Mouse (Mus musculus) heart, embryonic 10.5 days (tissue): Measurements from ENCODE around the gene Arhgap27. TPM values are rescaled to one million over a fixed set of nuclear protein-coding genes. Genes with fewer than 3 reads are reported as not detected.

Experiments used
- DNase-seq: peaks from one replicate; pipeline ENCODE4 v3.0.0-alpha.2; 2017; ENCODE audit warnings: low spot score
- H3K27ac ChIP-seq: fragments of 300-500 bp; sonication (generic); 2 replicates; pipeline ENCODE4 v1.5.1; 2016; ENCODE audit warnings: mild to moderate bottlenecking
- H3K27me3 ChIP-seq: fragments of 300-500 bp; sonication (generic); 2 replicates; pipeline ENCODE4 v1.6.1; 2016; ENCODE audit warnings: mild to moderate bottlenecking; ENCODE audit not compliant: poor library complexity, insufficient read depth, severe bottlenecking
- H3K36me3 ChIP-seq: fragments of 300-500 bp; sonication (generic); 2 replicates; pipeline ENCODE4 v1.6.1; 2016; ENCODE audit warnings: mild to moderate bottlenecking, moderate library complexity
- H3K4me1 ChIP-seq: fragments of 300-500 bp; sonication (generic); 2 replicates; pipeline ENCODE4 v1.6.1; 2016; ENCODE audit warnings: mild to moderate bottlenecking
- H3K4me3 ChIP-seq: fragments of 300-500 bp; sonication (generic); 2 replicates; pipeline ENCODE4 v1.5.1; 2016; ENCODE audit warnings: mild to moderate bottlenecking, moderate library complexity
- H3K9me3 ChIP-seq: fragments of 300-500 bp; sonication (generic); 2 replicates; pipeline ENCODE4 v1.6.1; 2016; ENCODE audit warnings: mild to moderate bottlenecking, moderate library complexity
- WGBS: fragments of 180-500 bp; shearing (Covaris S2); methylation state at CpG from one replicate; pipeline ENCODE4 v1.1.7; 2016; 5-methylcytosine and 5-hydroxymethylcytosine counted together
- polyA plus RNA-seq: library from polyadenylated mRNA; unstranded; fragments of >200 nt; fragmentation: Nextera tagmentation; extraction: Ambion mirVana; gene quantifications from 2 replicates; pipeline ENCODE4 v1.2.1, GENCODE M21; 2016

Arhgap27 gene
- polyA plus RNA-seq, 1 experiment from 2014 or later: 6.0 TPM

- no peaks in the 10 kb centered on the region for H3K9me3 ChIP-seq
- no peak for DNase-seq
- H3K4me3 ChIP-seq: no peak overlapping the region
- peaks cover 2% of the 10 kb centered on the region; the same call in 1 of the 2 replicates for H3K4me1 ChIP-seq
- H3K36me3 ChIP-seq: no peaks in the 10 kb centered on the region
- peaks cover 16% of the 10 kb centered on the region; the same call in 1 of the 2 replicates for H3K27me3 ChIP-seq
- 46% methylated on average over 1 of the region's 1 CpGs for WGBS
- H3K27ac ChIP-seq: no peak overlapping the region
Measured at GRCm38 (mm10) chr11:103318042-103318441, 45.5 kb downstream of the Arhgap27 start.

DNA sequence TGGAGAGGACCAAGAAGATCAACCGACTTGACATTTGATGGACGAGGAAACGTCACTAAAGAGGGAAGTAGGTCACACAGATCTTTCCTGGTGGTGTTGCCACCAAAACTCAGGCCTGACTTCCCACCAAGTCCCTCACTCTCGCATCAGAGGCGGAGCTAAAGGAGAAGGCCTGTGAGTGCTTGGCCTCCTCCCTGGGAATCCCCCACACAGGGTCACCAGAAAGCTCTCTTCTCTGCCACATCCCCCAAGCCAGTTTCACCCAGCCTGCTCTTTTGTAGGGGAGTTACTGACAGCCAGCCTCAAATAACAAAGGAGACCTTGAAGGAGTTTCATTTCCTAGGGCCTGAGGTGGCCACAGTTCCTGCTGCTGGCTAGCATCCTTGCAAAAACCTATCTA is 48.1 kb downstream of the Arhgap27 start:
- Histone ChIP-seq H3K27me3 (0 out of 2 replicates have a peak, but pooled peaks cover 13% of the 10 kb centered on the region), H3K27ac (no peak overlapping the region), H3K36me3 (no peaks in the 10 kb centered on the region), H3K4me3 (no peak overlapping the region), H3K9me3 (no peaks in the 10 kb centered on the region), H3K4me1 (peaks cover 18% of the 10 kb centered on the region)
- no peak for DNase-seq
- 77% methylated on average over 5 of the region's 5 CpGs for WGBS

- WGBS: 63% methylated on average over 10 of the region's 10 CpGs
- Histone ChIP-seq H3K9me3 (no peaks in the 10 kb centered on the region), H3K4me1 (peaks cover 18% of the 10 kb centered on the region), H3K27me3 (0 out of 2 replicates have a peak, but pooled peaks cover 13% of the 10 kb centered on the region), H3K4me3 (no peak overlapping the region), H3K36me3 (no peaks in the 10 kb centered on the region), H3K27ac (no peak overlapping the region)
- DNase-seq: no peak
Measured at GRCm38 (mm10) chr11:103314736-103315374, 48.6 kb downstream of the Arhgap27 start.

DNA sequence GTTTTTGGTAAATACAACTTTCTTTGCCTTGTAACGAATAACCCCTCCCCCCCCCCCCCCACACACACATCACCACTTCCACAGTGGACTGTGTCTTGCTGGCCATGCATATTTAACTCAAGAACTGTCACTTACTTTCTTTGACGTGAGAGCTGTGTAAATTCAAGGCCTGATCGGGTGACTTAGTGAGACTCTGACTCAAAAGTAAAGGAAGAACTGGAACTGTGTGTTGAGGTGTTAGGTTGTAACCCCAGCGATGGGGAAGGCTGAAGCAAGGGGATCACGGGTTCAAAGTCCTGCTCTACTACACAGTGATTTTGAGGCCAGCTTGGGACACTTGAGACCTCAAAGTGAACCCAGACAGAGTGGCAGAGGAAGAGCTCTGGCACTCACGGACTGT is 50.0 kb downstream of the Arhgap27 start:
- Histone ChIP-seq H3K27me3 (0 out of 2 replicates have a peak, but pooled peaks cover 10% of the 10 kb centered on the region), H3K9me3 (no peaks in the 10 kb centered on the region), H3K4me3 (no peak overlapping the region), H3K4me1 (peaks cover 18% of the 10 kb centered on the region), H3K36me3 (no peaks in the 10 kb centered on the region), H3K27ac (no peak overlapping the region)
- 84% methylated on average over 6 of the region's 6 CpGs for WGBS
- no peak for DNase-seq

DNA sequence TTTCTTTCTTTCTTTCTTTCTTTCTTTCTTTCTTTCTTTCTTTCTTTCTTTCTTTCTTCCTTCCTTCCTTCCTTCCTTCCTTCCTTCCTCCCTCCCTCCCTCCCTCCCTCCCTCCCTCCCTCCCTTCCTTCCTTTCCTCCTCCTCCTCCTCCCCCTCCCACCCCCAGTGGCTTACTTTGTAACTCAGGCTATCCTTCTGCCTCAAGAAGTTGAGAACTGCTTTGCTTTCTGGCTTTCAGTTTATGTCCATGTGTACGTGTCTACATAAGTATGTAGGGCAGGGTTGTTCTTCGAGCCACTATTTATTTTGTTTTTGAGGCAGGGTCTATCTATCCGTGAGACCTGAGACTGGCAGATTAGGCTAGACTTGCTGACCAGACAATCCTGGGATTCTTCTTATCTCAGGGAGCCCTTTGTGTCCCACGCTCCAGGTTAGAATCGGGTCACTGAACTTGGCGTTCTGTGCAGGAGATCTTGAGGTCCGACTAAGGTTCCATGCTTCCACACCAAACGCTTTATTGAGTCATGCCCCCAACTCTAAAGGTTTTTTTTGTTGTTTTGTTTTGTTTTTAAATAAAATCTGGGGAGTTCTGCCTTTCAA is 50.7 kb downstream of the Arhgap27 start:
- DNase-seq: no peak
- 37% methylated on average over 8 of the region's 8 CpGs for WGBS
- peaks cover 18% of the 10 kb centered on the region for H3K4me1 ChIP-seq
- no peaks in the 10 kb centered on the region for H3K9me3 ChIP-seq
- 0 out of 2 replicates have a peak, but pooled peaks cover 8% of the 10 kb centered on the region for H3K27me3 ChIP-seq
- 0 out of 2 replicates have a peak overlapping the region, but pooled peaks have one; percentile 59 for H3K4me3 ChIP-seq
- no peaks in the 10 kb centered on the region for H3K36me3 ChIP-seq
- H3K27ac ChIP-seq: 0 out of 2 replicates have a peak overlapping the region, but pooled peaks have one; percentile 9

DNA sequence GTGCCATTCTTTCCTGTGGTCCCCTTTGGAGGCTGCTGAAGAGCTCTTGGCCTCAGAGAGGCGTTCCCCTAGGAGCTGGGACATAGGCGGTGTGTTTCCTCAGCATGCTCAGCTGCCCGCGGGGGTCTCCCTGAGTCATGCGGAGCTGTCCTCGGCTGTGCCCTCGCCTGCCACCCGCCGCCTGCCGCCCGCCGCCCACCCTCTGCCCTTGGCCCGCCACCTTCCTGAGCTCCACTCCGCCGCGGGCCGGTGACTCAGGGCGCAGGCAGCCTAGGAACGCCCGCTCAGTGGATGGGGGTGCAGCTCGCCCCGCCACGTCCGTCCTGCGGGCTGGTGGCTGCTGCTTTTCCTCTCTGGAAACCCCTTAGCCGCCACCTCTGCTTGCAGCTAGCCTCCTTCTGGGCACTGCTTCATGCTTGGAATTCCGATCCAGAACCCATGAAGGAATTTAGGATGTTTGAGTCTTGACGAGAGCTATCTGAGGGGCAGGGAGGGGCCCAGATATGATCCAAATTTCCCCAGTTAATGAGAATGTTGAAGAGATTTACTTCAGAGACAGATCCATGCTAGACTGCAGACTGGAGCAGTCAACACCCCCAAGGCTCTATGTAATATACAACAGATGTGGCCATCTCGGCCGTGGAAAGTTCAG is 51.4 kb downstream of the Arhgap27 start:
- Histone ChIP-seq H3K9me3 (no peaks in the 10 kb centered on the region), H3K27me3 (0 out of 2 replicates have a peak, but pooled peaks cover 7% of the 10 kb centered on the region), H3K4me3 (peak overlapping the region; percentile 59), H3K27ac (peak overlapping the region; percentile 82), H3K4me1 (peaks cover 18% of the 10 kb centered on the region), H3K36me3 (no peaks in the 10 kb centered on the region)
- WGBS: 2% methylated on average over 30 of the region's 30 CpGs
- DNase-seq: peak; percentile 79

DNA sequence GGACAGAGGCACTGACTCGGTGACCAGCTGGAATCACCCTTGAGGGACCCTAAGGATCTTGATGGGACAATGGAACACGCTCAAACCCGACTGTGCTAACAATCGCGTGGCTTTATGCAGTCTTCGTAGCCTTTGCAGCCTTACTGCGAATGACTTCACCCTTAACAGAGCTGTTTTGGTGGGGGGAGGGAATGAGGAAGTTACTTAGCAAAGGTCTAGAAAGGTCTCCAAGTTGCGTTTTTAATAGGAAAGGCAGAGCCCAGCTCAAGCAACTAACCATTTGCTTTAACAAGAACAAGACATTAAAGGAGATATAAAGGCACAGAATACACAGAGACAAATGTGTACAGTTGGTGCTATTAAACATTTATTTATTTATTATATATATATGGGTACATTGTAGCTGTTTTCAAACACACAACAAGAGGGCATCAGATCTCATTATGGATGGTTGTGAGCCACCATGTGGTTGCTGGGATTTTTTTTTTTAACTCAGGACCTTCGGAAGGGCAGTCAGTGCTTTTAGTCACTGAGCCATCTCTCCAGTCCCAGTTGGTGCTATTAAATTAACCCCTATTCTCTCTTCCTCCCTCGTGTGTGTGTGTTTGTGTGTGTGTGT is 53.4 kb downstream of the Arhgap27 start:
- peaks cover 1% of the 10 kb centered on the region; the same call in 1 of the 2 replicates for H3K27me3 ChIP-seq
- peaks cover 21% of the 10 kb centered on the region for H3K4me1 ChIP-seq
- no peaks in the 10 kb centered on the region for H3K36me3 ChIP-seq
- no peak overlapping the region for H3K27ac ChIP-seq
- 77% methylated on average over 10 of the region's 10 CpGs for WGBS
- H3K9me3 ChIP-seq: no peaks in the 10 kb centered on the region
- H3K4me3 ChIP-seq: no peak overlapping the region
- no peak for DNase-seq

GRCm38 (mm10) chr11:103307910-103308309 is 55.6 kb downstream of the Arhgap27 start:
- Histone ChIP-seq H3K4me1 (peaks cover 17% of the 10 kb centered on the region), H3K27ac (no peak overlapping the region), H3K4me3 (no peak overlapping the region), H3K36me3 (no peaks in the 10 kb centered on the region), H3K27me3 (peaks cover 6% of the 10 kb centered on the region; the same call in 1 of the 2 replicates), H3K9me3 (no peaks in the 10 kb centered on the region)
- DNase-seq: no peak
- WGBS: 62% methylated on average over 8 of the region's 8 CpGs

GRCm38 (mm10) chr11:103304525-103304924 is 59.0 kb downstream of the Arhgap27 start:
- 77% methylated on average over 9 of the region's 9 CpGs for WGBS
- DNase-seq: no peak
- Histone ChIP-seq H3K27me3 (peaks cover 6% of the 10 kb centered on the region; the same call in 1 of the 2 replicates), H3K9me3 (no peaks in the 10 kb centered on the region), H3K36me3 (no peaks in the 10 kb centered on the region), H3K27ac (no peak overlapping the region), H3K4me3 (no peak overlapping the region), H3K4me1 (0 out of 2 replicates have a peak, but pooled peaks cover 3% of the 10 kb centered on the region)

GRCm38 (mm10) chr11:103294772-103295171 is 68.7 kb downstream of the Arhgap27 start:
- WGBS: 82% methylated on average over 7 of the region's 7 CpGs
- DNase-seq: no peak
- Histone ChIP-seq H3K9me3 (no peaks in the 10 kb centered on the region), H3K4me3 (no peak overlapping the region), H3K4me1 (peaks cover 13% of the 10 kb centered on the region), H3K27ac (no peak overlapping the region), H3K36me3 (no peaks in the 10 kb centered on the region), H3K27me3 (0 out of 2 replicates have a peak, but pooled peaks cover 6% of the 10 kb centered on the region)

GRCm38 (mm10) chr11:103294066-103294465 is 69.4 kb downstream of the Arhgap27 start:
- Histone ChIP-seq H3K4me3 (no peak overlapping the region), H3K27ac (no peak overlapping the region), H3K4me1 (peaks cover 13% of the 10 kb centered on the region), H3K9me3 (no peaks in the 10 kb centered on the region), H3K36me3 (no peaks in the 10 kb centered on the region), H3K27me3 (0 out of 2 replicates have a peak, but pooled peaks cover 6% of the 10 kb centered on the region)
- DNase-seq: no peak
- 82% methylated on average over 6 of the region's 6 CpGs for WGBS

GRCm38 (mm10) chr11:103292890-103293287 is 70.6 kb downstream of the Arhgap27 start:
- H3K4me3 ChIP-seq: no peak overlapping the region
- 75% methylated on average over 5 of the region's 5 CpGs for WGBS
- 0 out of 2 replicates have a peak, but pooled peaks cover 6% of the 10 kb centered on the region for H3K27me3 ChIP-seq
- no peaks in the 10 kb centered on the region for H3K36me3 ChIP-seq
- DNase-seq: no peak
- no peak overlapping the region for H3K27ac ChIP-seq
- no peaks in the 10 kb centered on the region for H3K9me3 ChIP-seq
- peaks cover 13% of the 10 kb centered on the region for H3K4me1 ChIP-seq
